ENCODE assay signal across 10 mouse cellular contexts in genomic region chr10:119640534-119640933, GRCm38 (mm10).
DNase-seq lines count a peak whose midpoint lies in the region; ATAC-seq and TF ChIP-seq lines count a peak whose summit lies in the region.
"Had no signal": no experiment of that assay in that cellular context is flagged by ENCODE, and none has a peak within 500 bp of the region (broad histone marks: within the 10 kb centered on the region; RNA-seq: fewer than 3 reads in every experiment).

No protein-coding gene starts in this region.

- 71% methylated on average over 10 of the region's 10 CpGs for WGBS in forebrain, postnatal 0 days
- 77% methylated on average over 10 of the region's 10 CpGs for WGBS in forebrain, embryonic 15.5 days
- WGBS in midbrain, embryonic 14.5 days, result 80% methylated on average over 10 of the region's 10 CpGs

- intact Hi-C loops in left cerebral cortex, postnatal 14 days (cut with DNase I), result loop anchor here (5.0 to 10.0 kb wide), 2 partner anchors 186 to 343 kb away; partner anchors contain the start of gene Grip1

- TF ChIP-seq CTCF in forebrain, postnatal 0 days (IDR thresholded peaks at IDR 0.05; ENCODE audit: low read depth), result peak; percentile 61

- H3K27me3 ChIP-seq in forebrain, postnatal 0 days (ENCODE audit: insufficient read depth, low read length), result no peaks in the 10 kb centered on the region
- no peaks in the 10 kb centered on the region for H3K27me3 ChIP-seq in forebrain, embryonic 15.5 days
- no peaks in the 10 kb centered on the region for H3K27me3 ChIP-seq in midbrain, embryonic 14.5 days (ENCODE audit: control insufficient read depth, insufficient read depth, low read length)
- H3K27me3 ChIP-seq: heart, embryonic 13.5 days; neural tube, embryonic 12.5 days had no signal

- no peaks in the 10 kb centered on the region for H3K36me3 ChIP-seq in forebrain, postnatal 0 days (ENCODE audit: insufficient read depth)
- H3K36me3 ChIP-seq in forebrain, embryonic 15.5 days, result no peaks in the 10 kb centered on the region
- no peaks in the 10 kb centered on the region for H3K36me3 ChIP-seq in midbrain, embryonic 14.5 days (ENCODE audit: control insufficient read depth, insufficient read depth, low read length)
- H3K36me3 ChIP-seq: heart, embryonic 13.5 days; neural tube, embryonic 12.5 days had no signal

- no peaks in the 10 kb centered on the region for H3K9me3 ChIP-seq in forebrain, postnatal 0 days (ENCODE audit: low read length)
- no peaks in the 10 kb centered on the region for H3K9me3 ChIP-seq in forebrain, embryonic 15.5 days
- H3K9me3 ChIP-seq in midbrain, embryonic 14.5 days (ENCODE audit: control insufficient read depth, low read length), result no peaks in the 10 kb centered on the region
- H3K9me3 ChIP-seq: heart, embryonic 13.5 days; neural tube, embryonic 12.5 days had no signal

- no peak overlapping the region for H3K27ac ChIP-seq in forebrain, postnatal 0 days (ENCODE audit: low read depth, low read length)
- no peak overlapping the region for H3K27ac ChIP-seq in forebrain, embryonic 15.5 days (replicated peaks)
- no peak overlapping the region for H3K27ac ChIP-seq in midbrain, embryonic 14.5 days (replicated peaks; ENCODE audit: low read depth, low read length)
- H3K27ac ChIP-seq: heart, embryonic 13.5 days; neural tube, embryonic 12.5 days had no signal

- H3K4me3 ChIP-seq in forebrain, postnatal 0 days (ENCODE audit: low read depth, low read length), result no peak overlapping the region
- H3K4me3 ChIP-seq in forebrain, embryonic 15.5 days, result no peak overlapping the region
- no peak overlapping the region for H3K4me3 ChIP-seq in midbrain, embryonic 14.5 days (replicated peaks; ENCODE audit: low read depth, low read length)
- H3K4me3 ChIP-seq: heart, embryonic 13.5 days; neural tube, embryonic 12.5 days had no signal

- no peaks in the 10 kb centered on the region; the same call in 1 of the 2 replicates for H3K4me1 ChIP-seq in forebrain, postnatal 0 days (ENCODE audit: insufficient read depth)
- H3K4me1 ChIP-seq in forebrain, embryonic 15.5 days, result peaks cover 13% of the 10 kb centered on the region
- H3K4me1 ChIP-seq in midbrain, embryonic 14.5 days (ENCODE audit: control insufficient read depth, insufficient read depth, low read length), result peaks cover 15% of the 10 kb centered on the region; the same call in 1 of the 2 replicates

- peak; percentile 45 for DNase-seq in forebrain, postnatal 0 days
- peak; percentile 15 to 26 for DNase-seq in left cerebral cortex, postnatal 14 days (ENCODE audit: low spot score in 2 of 2)
- no peak for DNase-seq in left cerebral cortex, adult 9 months (ENCODE audit: low spot score in 2 of 2)
- DNase-seq in NIH3T3 (ENCODE audit: low read depth), result peak; percentile 49
- peak; percentile 64 for DNase-seq in midbrain, embryonic 14.5 days
- DNase-seq in thymus, postnatal 25 days, result no peak
- DNase-seq: kidney, adult 9 months had no signal

- ATAC-seq in forebrain, postnatal 0 days, result peak; percentile 60; the same call in 1 of the 2 replicates
- ATAC-seq in forebrain, embryonic 15.5 days (replicated peaks), result no peak
- no peak for ATAC-seq in midbrain, embryonic 14.5 days (ENCODE audit: low FRiP score, low TSS enrichment)

- no peak overlapping the region for H3K4me2 ChIP-seq in forebrain, postnatal 0 days (ENCODE audit: low read depth)
- H3K4me2 ChIP-seq in forebrain, embryonic 15.5 days (replicated peaks), result no peak overlapping the region
- no peak overlapping the region for H3K4me2 ChIP-seq in midbrain, embryonic 14.5 days (ENCODE audit: low read length)
- H3K4me2 ChIP-seq: heart, embryonic 13.5 days; neural tube, embryonic 12.5 days had no signal

- no peak overlapping the region for H3K9ac ChIP-seq in forebrain, postnatal 0 days
- no peak overlapping the region for H3K9ac ChIP-seq in forebrain, embryonic 15.5 days (replicated peaks)
- H3K9ac ChIP-seq in midbrain, embryonic 14.5 days (replicated peaks; ENCODE audit: low read length), result no peak overlapping the region
- H3K9ac ChIP-seq: heart, embryonic 13.5 days; neural tube, embryonic 12.5 days had no signal

Comparison
In these comparisons a context has a peak if more than half of its experiments do, and no peak if none do; other contexts are left out.
1. DNase-seq: peak in forebrain, postnatal 0 days (single experiment), left cerebral cortex, postnatal 14 days (2 of 2), NIH3T3 (single experiment) and midbrain, embryonic 14.5 days (single experiment); none in left cerebral cortex, adult 9 months (0 of 2) and thymus, postnatal 25 days (single experiment).